ENCODE assay signal across 11 mouse cellular contexts in genomic region chr15:95723699-95724098, GRCm38 (mm10).
A peak's percentile ranks its signal among the peaks of the same experiment; 100 is the strongest.
DNase-seq lines count a peak whose midpoint lies in the region; ATAC-seq and TF ChIP-seq lines count a peak whose summit lies in the region.
"Had no signal": no experiment of that assay in that cellular context is flagged by ENCODE, and none has a peak within 500 bp of the region (broad histone marks: within the 10 kb centered on the region; RNA-seq: fewer than 3 reads in every experiment).

No protein-coding gene starts in this region.

- TF ChIP-seq CTCF in forebrain, postnatal 0 days (IDR thresholded peaks at IDR 0.05; ENCODE audit: low read depth) = peak; percentile 38
- peak; percentile 57 for TF ChIP-seq CTCF in lung, postnatal 0 days (IDR thresholded peaks at IDR 0.05)

- H3K9ac ChIP-seq in forebrain, postnatal 0 days = no peak overlapping the region
- H3K9ac ChIP-seq in forebrain, embryonic 16.5 days (replicated peaks; ENCODE audit: low read depth, low read length) = no peak overlapping the region
- H3K9ac ChIP-seq in lung, postnatal 0 days (replicated peaks; ENCODE audit: low read depth) = no peak overlapping the region
- no peak overlapping the region for H3K9ac ChIP-seq in hindbrain, embryonic 14.5 days
- H3K9ac ChIP-seq: forebrain, embryonic 12.5 days; heart, embryonic 12.5 days had no signal

- H3K9me3 ChIP-seq in forebrain, postnatal 0 days (ENCODE audit: low read length) = no peaks in the 10 kb centered on the region
- no peaks in the 10 kb centered on the region for H3K9me3 ChIP-seq in forebrain, embryonic 16.5 days (ENCODE audit: control insufficient read depth, low read length)
- no peaks in the 10 kb centered on the region for H3K9me3 ChIP-seq in lung, postnatal 0 days (ENCODE audit: low read length)
- no peaks in the 10 kb centered on the region for H3K9me3 ChIP-seq in hindbrain, embryonic 14.5 days (ENCODE audit: control insufficient read depth, low read length)
- H3K9me3 ChIP-seq: forebrain, embryonic 12.5 days had no signal

- no peaks in the 10 kb centered on the region for H3K27me3 ChIP-seq in forebrain, postnatal 0 days (ENCODE audit: insufficient read depth, low read length)
- no peaks in the 10 kb centered on the region for H3K27me3 ChIP-seq in forebrain, embryonic 16.5 days (replicated peaks; ENCODE audit: control insufficient read depth, insufficient read depth, low read length)
- no peaks in the 10 kb centered on the region for H3K27me3 ChIP-seq in lung, postnatal 0 days (replicated peaks; ENCODE audit: insufficient read depth, low read length)
- no peaks in the 10 kb centered on the region for H3K27me3 ChIP-seq in hindbrain, embryonic 14.5 days (ENCODE audit: control insufficient read depth, insufficient read depth, low read length)
- H3K27me3 ChIP-seq: heart, embryonic 12.5 days had no signal

- no peaks in the 10 kb centered on the region for H3K36me3 ChIP-seq in forebrain, postnatal 0 days (ENCODE audit: insufficient read depth)
- H3K36me3 ChIP-seq in forebrain, embryonic 16.5 days (ENCODE audit: control insufficient read depth, insufficient read depth) = no peaks in the 10 kb centered on the region
- H3K36me3 ChIP-seq in lung, postnatal 0 days (ENCODE audit: insufficient read depth, low read length) = no peaks in the 10 kb centered on the region
- H3K36me3 ChIP-seq in hindbrain, embryonic 14.5 days (replicated peaks; ENCODE audit: control insufficient read depth, insufficient read depth) = no peaks in the 10 kb centered on the region
- H3K36me3 ChIP-seq: forebrain, embryonic 12.5 days; heart, embryonic 12.5 days had no signal

- DNase-seq in forebrain, postnatal 0 days = no peak
- no peak for DNase-seq in lung, postnatal 0 days (ENCODE audit: low spot score)
- DNase-seq in lung, postnatal 14 days = no peak
- peak; percentile 64 for DNase-seq in ZHBTc4 (ENCODE audit: low read depth, low spot score)
- DNase-seq in thymus, postnatal 25 days = peak; percentile 64
- no peak for DNase-seq in layer of hippocampus, postnatal 25 days (ENCODE audit: extremely low spot score in 1 of 2, low spot score in 1 of 2)
- DNase-seq in hindbrain, embryonic 14.5 days (ENCODE audit: low spot score) = no peak
- DNase-seq: kidney, adult 11 months had no signal

- H3K27ac ChIP-seq in forebrain, postnatal 0 days (ENCODE audit: low read depth, low read length) = no peak overlapping the region
- H3K27ac ChIP-seq in forebrain, embryonic 16.5 days (ENCODE audit: low read length) = no peak overlapping the region
- no peak overlapping the region for H3K27ac ChIP-seq in lung, postnatal 0 days (ENCODE audit: low read length)
- no peak overlapping the region for H3K27ac ChIP-seq in hindbrain, embryonic 14.5 days
- H3K27ac ChIP-seq: forebrain, embryonic 12.5 days had no signal

- WGBS in forebrain, postnatal 0 days = 27% methylated on average over 7 of the region's 7 CpGs
- 25% methylated on average over 7 of the region's 7 CpGs for WGBS in forebrain, embryonic 16.5 days
- WGBS in lung, postnatal 0 days = 40% methylated on average over 7 of the region's 7 CpGs
- WGBS in hindbrain, embryonic 14.5 days = 35% methylated on average over 7 of the region's 7 CpGs

- no peaks in the 10 kb centered on the region for H3K4me1 ChIP-seq in forebrain, postnatal 0 days (ENCODE audit: insufficient read depth)
- H3K4me1 ChIP-seq in forebrain, embryonic 16.5 days (replicated peaks; ENCODE audit: control insufficient read depth, insufficient read depth, low read length) = no peaks in the 10 kb centered on the region
- no peaks in the 10 kb centered on the region for H3K4me1 ChIP-seq in lung, postnatal 0 days (ENCODE audit: insufficient read depth, low read depth, low read length)
- H3K4me1 ChIP-seq in hindbrain, embryonic 14.5 days (replicated peaks; ENCODE audit: control insufficient read depth, insufficient read depth, low read length) = no peaks in the 10 kb centered on the region
- H3K4me1 ChIP-seq: forebrain, embryonic 12.5 days; heart, embryonic 12.5 days had no signal

- H3K4me3 ChIP-seq in forebrain, postnatal 0 days (ENCODE audit: low read depth, low read length) = no peak overlapping the region
- no peak overlapping the region for H3K4me3 ChIP-seq in forebrain, embryonic 16.5 days (replicated peaks; ENCODE audit: low read length)
- H3K4me3 ChIP-seq in lung, postnatal 0 days (ENCODE audit: low read depth, low read length) = no peak overlapping the region
- H3K4me3 ChIP-seq in hindbrain, embryonic 14.5 days (replicated peaks; ENCODE audit: low read length) = no peak overlapping the region
- H3K4me3 ChIP-seq: forebrain, embryonic 12.5 days; heart, embryonic 12.5 days had no signal

- no peak for ATAC-seq in forebrain, postnatal 0 days
- no peak for ATAC-seq in forebrain, embryonic 16.5 days
- no peak for ATAC-seq in lung, postnatal 0 days
- ATAC-seq in hindbrain, embryonic 14.5 days (ENCODE audit: low FRiP score) = no peak

- no peak overlapping the region for H3K4me2 ChIP-seq in forebrain, postnatal 0 days (ENCODE audit: low read depth)
- H3K4me2 ChIP-seq in forebrain, embryonic 16.5 days (ENCODE audit: low read length) = no peak overlapping the region
- H3K4me2 ChIP-seq in lung, postnatal 0 days (replicated peaks; ENCODE audit: low read depth, low read length) = no peak overlapping the region
- no peak overlapping the region for H3K4me2 ChIP-seq in hindbrain, embryonic 14.5 days (replicated peaks)
- H3K4me2 ChIP-seq: forebrain, embryonic 12.5 days; heart, embryonic 12.5 days had no signal

- TF ChIP-seq EP300 in lung, postnatal 0 days (IDR thresholded peaks at IDR 0.05) = no peak

Comparison
In these comparisons a context has a peak if more than half of its experiments do, and no peak if none do; other contexts are left out.
1. DNase-seq: peak in ZHBTc4 (single experiment) and thymus, postnatal 25 days (single experiment); none in forebrain, postnatal 0 days (single experiment), lung, postnatal 0 days (single experiment), lung, postnatal 14 days (single experiment), layer of hippocampus, postnatal 25 days (0 of 2) and hindbrain, embryonic 14.5 days (single experiment).